Mouse (Mus musculus) C2C12 (cell line): ENCODE results near the gene Crisp4. TPM values are rescaled to one million over a fixed set of nuclear protein-coding genes. Genes with fewer than 3 reads are reported as not detected.

Experiments used
- H3K27me3 ChIP-seq: one replicate; pipeline ENCODE4 v1.6.1; 2011; ENCODE audit not compliant: control insufficient read depth, insufficient read depth, insufficient read length
- H3K36me3 ChIP-seq: one replicate; pipeline ENCODE4 v1.6.1; 2011; ENCODE audit not compliant: control insufficient read depth, insufficient read depth
- H3K4me3 ChIP-seq: one replicate; pipeline ENCODE4 v1.5.1; 2011; ENCODE audit warnings: mild to moderate bottlenecking, control low read depth; ENCODE audit not compliant: poor library complexity, insufficient read depth, severe bottlenecking
- H3K79me2 ChIP-seq: one replicate; pipeline ENCODE4 v1.6.1; 2011; ENCODE audit not compliant: control insufficient read depth, insufficient read depth
- H3K79me3 ChIP-seq: one replicate; pipeline ENCODE4 v1.6.1; 2011; ENCODE audit warnings: low read depth, control low read depth
- H3ac ChIP-seq: one replicate; pipeline ENCODE3; 2011; ENCODE audit warnings: low read depth; ENCODE audit not compliant: control insufficient read depth, insufficient read length
- CEBPB ChIP-seq: IDR thresholded peaks from one replicate; pipeline ENCODE4 v1.6.1; 2011; ENCODE audit warnings: low read depth, mild to moderate bottlenecking, control low read depth, moderate library complexity
- CTCF ChIP-seq: IDR thresholded peaks from one replicate; pipeline ENCODE4 v1.5.1; 2011; ENCODE audit not compliant: control insufficient read depth, insufficient read depth, insufficient read length
- FOSL1 ChIP-seq: IDR thresholded peaks from one replicate; pipeline ENCODE4 v1.8.0; 2011; ENCODE audit warnings: mild to moderate bottlenecking, low read length; ENCODE audit not compliant: poor library complexity, insufficient read depth, severe bottlenecking
- MAX ChIP-seq: IDR thresholded peaks from one replicate; pipeline ENCODE4 v1.6.1; 2011; ENCODE audit warnings: mild to moderate bottlenecking, control low read depth
- MYOD1 ChIP-seq: IDR thresholded peaks from one replicate; pipeline ENCODE4 v1.6.1; 2011; ENCODE audit warnings: low read depth; ENCODE audit not compliant: control insufficient read depth, insufficient read length
- MYOG ChIP-seq: IDR thresholded peaks from one replicate; pipeline ENCODE4 v1.6.1; 2011; ENCODE audit not compliant: control insufficient read depth, insufficient read length; ENCODE audit errors: extremely low read depth
- USF1 ChIP-seq: IDR thresholded peaks from one replicate; pipeline ENCODE4 v1.6.1; 2011; ENCODE audit warnings: low read depth, mild to moderate bottlenecking, control low read depth, moderate library complexity
- long read RNA-seq, 2 experiments: library from polyadenylated mRNA; unstranded; transcript quantifications; one replicate each; pipeline ENCODE4 v2.0.0; 2019 to 2020
- polyA plus RNA-seq: library from polyadenylated mRNA; unstranded; fragments of >200 nt; fragmentation: generic; extraction: Trizol; gene quantifications from one replicate; pipeline ENCODE4 v1.2.1, GENCODE M21; 2012; ENCODE audit warnings: missing spikeins

Crisp4 gene
- polyA plus RNA-seq: not detected
- long read RNA-seq, experiment 1: 0 reads
- long read RNA-seq, experiment 2: 0 reads

DNA sequence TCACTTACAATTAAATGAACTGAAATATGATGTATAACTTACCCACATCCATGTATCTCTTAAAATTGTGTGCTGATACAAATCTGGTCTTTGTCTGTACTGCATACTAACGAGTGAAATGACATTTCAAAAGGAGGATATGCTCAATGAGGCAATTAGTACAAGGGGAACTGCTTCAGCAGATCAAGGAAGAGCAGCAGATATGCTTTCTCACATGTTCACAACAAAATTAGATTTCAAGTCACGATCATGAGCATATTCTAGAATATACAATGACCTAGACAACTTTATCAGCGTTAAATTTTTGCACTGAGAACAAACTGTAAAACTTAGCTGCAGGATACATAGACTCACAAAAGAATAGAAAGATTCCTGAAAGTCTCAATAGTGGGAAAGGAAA is at the start of gene Crisp4:
Gene Crisp4, minus strand, starts transcription at position 101 of the 400 bp plus-strand sequence.
- no peaks in the 10 kb centered on the region for H3K27me3 ChIP-seq
- TF ChIP-seq USF1 (no peak), MAX (no peak), CEBPB (no peak), MYOG (no peak), CTCF (no peak), FOSL1 (no peak), MYOD1 (no peak)
- no peaks in the 10 kb centered on the region for H3K79me3 ChIP-seq
- H3ac ChIP-seq: no peak within 1 kb of the TSS
- no peak within 1 kb of the TSS for H3K4me3 ChIP-seq
- no peaks in the 10 kb centered on the region for H3K79me2 ChIP-seq
- no peaks in the 10 kb centered on the region for H3K36me3 ChIP-seq

DNA sequence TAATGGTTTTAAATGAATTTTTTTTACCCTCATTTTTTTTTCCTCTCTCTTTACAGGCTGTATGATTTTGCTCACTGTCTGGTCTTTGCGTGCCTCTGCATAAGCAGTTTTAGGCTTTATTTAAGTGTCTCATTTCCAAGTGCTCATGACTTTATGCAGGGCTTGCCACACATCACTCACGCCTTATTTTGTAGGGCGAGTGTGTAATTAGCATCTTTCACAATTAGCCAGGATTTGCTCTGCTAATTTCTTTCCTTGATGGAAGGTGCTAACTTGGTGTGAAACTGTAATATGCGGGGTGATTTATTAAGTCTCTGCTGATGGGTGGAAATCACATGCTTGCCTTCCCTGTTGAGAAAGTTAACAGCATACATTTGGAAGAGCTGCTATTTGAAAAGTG is 46.0 kb upstream of the Crisp4 start:
- TF ChIP-seq MYOG (no peak), FOSL1 (no peak), USF1 (no peak), CTCF (no peak), CEBPB (no peak), MAX (no peak), MYOD1 (no peak)
- H3K79me2 ChIP-seq: no peaks in the 10 kb centered on the region
- H3K79me3 ChIP-seq: no peaks in the 10 kb centered on the region
- no peak overlapping the region for H3ac ChIP-seq
- no peaks in the 10 kb centered on the region for H3K36me3 ChIP-seq
- H3K4me3 ChIP-seq: no peak overlapping the region
- H3K27me3 ChIP-seq: no peaks in the 10 kb centered on the region

DNA sequence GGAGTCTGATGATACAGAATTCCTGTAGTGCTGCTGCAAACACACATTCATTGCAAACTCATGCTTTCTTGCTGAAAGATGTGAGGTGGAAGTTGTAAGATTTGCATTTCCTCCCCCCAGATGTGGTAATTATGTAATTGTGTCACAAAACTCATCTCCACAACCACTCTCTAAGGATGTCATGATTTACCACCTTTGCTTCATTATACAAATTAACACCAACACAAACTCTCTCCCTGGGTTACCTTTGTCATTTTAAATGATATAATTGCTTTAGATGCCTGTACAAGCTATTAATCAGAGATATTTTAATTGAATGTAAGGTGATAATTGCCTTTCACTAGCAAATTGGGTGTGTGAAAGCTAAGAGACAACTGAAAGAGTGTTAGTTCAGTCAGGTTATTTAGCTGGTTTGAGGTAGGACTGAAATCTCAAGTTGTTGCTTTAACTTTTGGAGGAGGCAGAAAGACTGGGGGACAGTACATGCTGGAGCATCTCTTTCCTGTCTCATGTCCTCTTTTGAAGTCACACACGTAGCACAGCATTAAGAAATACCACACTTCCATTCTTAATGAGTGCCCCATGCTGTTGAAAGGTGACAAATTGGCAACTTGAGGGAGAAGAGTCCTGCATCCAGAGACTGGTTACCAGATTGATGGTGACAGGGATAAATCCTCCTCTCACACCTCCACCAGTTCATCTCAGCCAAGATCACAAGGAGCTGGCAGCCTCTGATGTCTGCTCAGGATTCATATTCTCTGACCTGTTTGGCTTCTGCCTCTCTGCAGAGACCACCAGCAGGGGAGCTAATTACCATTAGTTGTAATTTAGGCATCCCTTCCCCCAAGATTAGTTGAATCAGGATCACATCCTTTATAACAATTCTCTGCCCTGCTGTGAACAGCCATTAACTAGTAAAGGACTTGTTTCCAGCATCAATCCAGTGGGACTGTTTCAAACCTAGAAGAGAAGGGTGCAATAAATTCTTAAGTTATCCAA is 45.3 kb upstream of the Crisp4 start:
- no peaks in the 10 kb centered on the region for H3K27me3 ChIP-seq
- H3K79me2 ChIP-seq: no peaks in the 10 kb centered on the region
- no peaks in the 10 kb centered on the region for H3K36me3 ChIP-seq
- H3K79me3 ChIP-seq: no peaks in the 10 kb centered on the region
- TF ChIP-seq FOSL1: no peak
- TF ChIP-seq CTCF: no peak
- no peak for TF ChIP-seq MYOD1
- no peak for TF ChIP-seq CEBPB
- no peak for TF ChIP-seq MAX
- TF ChIP-seq USF1: no peak
- no peak for TF ChIP-seq MYOG
- H3ac ChIP-seq: no peak overlapping the region
- no peak overlapping the region for H3K4me3 ChIP-seq

DNA sequence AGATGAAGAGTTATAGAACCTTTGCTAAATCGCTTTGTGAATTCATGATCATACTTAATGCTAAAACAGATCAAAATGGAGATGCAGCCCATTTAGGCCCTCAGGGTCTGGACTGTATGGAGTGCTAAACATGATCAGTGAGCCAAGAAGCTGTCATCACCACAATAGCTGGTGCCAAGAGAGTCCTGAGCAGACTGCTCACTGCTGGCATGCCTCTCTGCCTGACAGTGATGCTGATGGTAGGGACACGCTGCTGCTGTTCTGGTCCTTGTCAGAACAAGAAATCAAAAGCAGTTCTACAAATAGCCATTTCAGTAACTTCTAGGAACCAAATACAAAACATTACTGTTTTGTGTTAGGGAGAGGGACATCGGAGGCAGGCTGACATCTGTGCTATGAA is 35.5 kb upstream of the Crisp4 start:
- no peak overlapping the region for H3ac ChIP-seq
- no peaks in the 10 kb centered on the region for H3K79me3 ChIP-seq
- TF ChIP-seq MAX: no peak
- no peak overlapping the region for H3K4me3 ChIP-seq
- H3K79me2 ChIP-seq: no peaks in the 10 kb centered on the region
- no peaks in the 10 kb centered on the region for H3K36me3 ChIP-seq
- no peaks in the 10 kb centered on the region for H3K27me3 ChIP-seq

DNA sequence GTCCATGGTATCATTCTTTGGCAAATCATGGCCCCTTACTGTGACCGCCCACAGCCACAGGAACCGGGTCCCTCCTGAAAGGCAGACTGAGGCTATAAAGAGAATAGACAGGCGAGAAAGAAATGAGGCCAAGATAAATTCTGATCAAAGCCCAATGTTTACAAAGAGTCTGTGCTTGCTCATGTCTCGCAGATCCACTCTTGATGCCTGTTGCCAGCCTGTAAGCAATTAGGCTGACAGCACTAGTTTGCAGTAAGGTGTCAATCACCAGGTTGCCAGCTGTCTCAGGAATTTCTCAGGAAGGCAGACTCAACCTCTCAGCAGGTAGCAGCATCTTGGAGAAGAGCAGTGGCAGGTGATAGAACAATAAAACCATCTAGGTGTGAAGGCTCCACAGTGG is 24.9 kb upstream of the Crisp4 start:
- H3K4me3 ChIP-seq: no peak overlapping the region
- no peaks in the 10 kb centered on the region for H3K27me3 ChIP-seq
- TF ChIP-seq CEBPB: no peak
- no peak for TF ChIP-seq MYOD1
- TF ChIP-seq CTCF: no peak
- no peak for TF ChIP-seq MAX
- no peak for TF ChIP-seq FOSL1
- no peak for TF ChIP-seq USF1
- no peak for TF ChIP-seq MYOG
- H3K36me3 ChIP-seq: no peaks in the 10 kb centered on the region
- H3K79me2 ChIP-seq: no peaks in the 10 kb centered on the region
- no peak overlapping the region for H3ac ChIP-seq
- no peaks in the 10 kb centered on the region for H3K79me3 ChIP-seq

DNA sequence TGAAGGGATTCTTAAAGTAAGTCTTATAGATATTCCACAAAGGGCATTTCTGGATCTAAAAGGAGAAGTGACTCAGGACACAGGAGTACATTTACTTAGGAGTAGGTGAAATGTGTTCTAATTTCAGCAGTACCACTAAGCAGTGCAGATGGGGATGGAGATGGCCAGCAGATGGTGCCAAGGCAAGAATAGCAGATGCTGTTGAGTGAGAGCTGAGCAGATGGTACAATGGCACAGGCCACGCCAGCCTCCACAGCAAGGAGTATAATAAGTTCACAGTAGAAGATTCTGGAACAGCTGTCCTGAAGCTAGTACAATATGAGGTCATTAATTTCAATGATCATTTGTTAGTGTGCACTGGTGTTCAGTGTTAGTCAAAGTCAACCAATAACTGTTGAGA is 22.6 kb upstream of the Crisp4 start:
- Histone ChIP-seq H3ac (no peak overlapping the region), H3K4me3 (no peak overlapping the region), H3K79me3 (no peaks in the 10 kb centered on the region), H3K27me3 (no peaks in the 10 kb centered on the region), H3K36me3 (no peaks in the 10 kb centered on the region), H3K79me2 (no peaks in the 10 kb centered on the region)
- no peak for TF ChIP-seq MYOD1
- TF ChIP-seq MAX: no peak
- TF ChIP-seq CEBPB: no peak
- no peak for TF ChIP-seq FOSL1
- TF ChIP-seq CTCF: no peak
- TF ChIP-seq USF1: no peak
- TF ChIP-seq MYOG: no peak
